14 mouse cellular contexts compared by ENCODE assay signal in the genomic region with DNA sequence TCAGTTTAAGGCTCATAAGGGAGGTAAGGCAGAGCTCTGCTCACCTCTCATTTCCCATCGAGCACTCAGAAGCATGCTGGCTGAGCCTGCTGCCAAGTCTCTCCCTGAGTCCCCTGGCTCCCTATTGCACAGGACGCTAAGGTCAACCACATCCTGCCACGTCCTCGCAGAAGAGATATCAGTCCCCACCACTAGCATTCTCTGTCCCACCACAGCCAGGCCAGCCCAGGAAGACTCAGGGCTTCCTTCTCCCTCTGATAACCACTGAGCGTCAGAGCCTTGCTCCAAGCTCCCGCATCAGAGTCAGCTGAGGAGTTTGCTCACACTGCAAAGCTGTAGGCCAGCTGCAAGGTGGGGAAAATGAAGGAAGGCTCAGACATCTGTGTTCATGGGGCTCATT.
DNase-seq lines count a peak whose midpoint lies in the region; ATAC-seq and TF ChIP-seq lines count a peak whose summit lies in the region.
"Had no signal": no experiment of that assay in that cellular context is flagged by ENCODE, and none has a peak within 500 bp of the region (broad histone marks: within the 10 kb centered on the region; RNA-seq: fewer than 3 reads in every experiment).

No protein-coding gene starts in this region.

- H3K27me3 ChIP-seq in kidney, adult 2 months (replicated peaks; ENCODE audit: control insufficient read depth, insufficient read depth, low read length) = no peaks in the 10 kb centered on the region
- H3K27me3 ChIP-seq in liver, embryonic 16.5 days (ENCODE audit: control insufficient read depth, insufficient read depth, low read depth, low read length) = no peaks in the 10 kb centered on the region
- no peaks in the 10 kb centered on the region for H3K27me3 ChIP-seq in cerebellum, adult 2 months (ENCODE audit: control insufficient read depth, insufficient read depth, low read length)
- no peaks in the 10 kb centered on the region for H3K27me3 ChIP-seq in forebrain, embryonic 16.5 days (replicated peaks; ENCODE audit: control insufficient read depth, insufficient read depth, low read length)
- H3K27me3 ChIP-seq: limb, embryonic 15.5 days had no signal

- H3K4me2 ChIP-seq in liver, embryonic 16.5 days (ENCODE audit: low read depth, low read length) = no peak overlapping the region
- H3K4me2 ChIP-seq in forebrain, embryonic 16.5 days (ENCODE audit: low read length) = no peak overlapping the region
- H3K4me2 ChIP-seq: heart, embryonic 13.5 days; limb, embryonic 15.5 days; midbrain, embryonic 11.5 days had no signal

- 61% methylated on average over 6 of the region's 6 CpGs for WGBS in kidney, adult 2 months
- WGBS in liver, embryonic 16.5 days (ENCODE audit: insufficient replicate concordance) = 14% methylated on average over 6 of the region's 6 CpGs
- WGBS in cerebellum, adult 2 months = 72% methylated on average over 6 of the region's 6 CpGs
- 89% methylated on average over 6 of the region's 6 CpGs for WGBS in forebrain, embryonic 16.5 days

- TF ChIP-seq POLR2A in kidney, adult 2 months (IDR thresholded peaks at IDR 0.05; ENCODE audit: low read depth, low read length) = no peak
- TF ChIP-seq POLR2A in cerebellum, adult 2 months (IDR thresholded peaks at IDR 0.05; ENCODE audit: borderline replicate concordance, insufficient read depth, low read length) = no peak

- H3K36me3 ChIP-seq in kidney, adult 2 months (ENCODE audit: control insufficient read depth, insufficient read depth, low read length) = no peaks in the 10 kb centered on the region
- H3K36me3 ChIP-seq in liver, embryonic 16.5 days (ENCODE audit: control insufficient read depth, insufficient read depth) = no peaks in the 10 kb centered on the region
- H3K36me3 ChIP-seq in forebrain, embryonic 16.5 days (ENCODE audit: control insufficient read depth, insufficient read depth) = no peaks in the 10 kb centered on the region
- H3K36me3 ChIP-seq: heart, embryonic 13.5 days; limb, embryonic 15.5 days had no signal

- no peaks in the 10 kb centered on the region for H3K9me3 ChIP-seq in liver, embryonic 16.5 days (replicated peaks; ENCODE audit: control insufficient read depth, low read length)
- H3K9me3 ChIP-seq in forebrain, embryonic 16.5 days (ENCODE audit: control insufficient read depth, low read length) = no peaks in the 10 kb centered on the region
- H3K9me3 ChIP-seq: heart, embryonic 13.5 days; limb, embryonic 15.5 days had no signal

- no peak for TF ChIP-seq CTCF in kidney, adult 2 months (conservative IDR thresholded peaks at IDR 0.05; ENCODE audit: insufficient read depth, insufficient read length, low read depth, low read length)
- TF ChIP-seq CTCF in cerebellum, adult 2 months (IDR thresholded peaks at IDR 0.05; ENCODE audit: borderline replicate concordance, insufficient read depth, low read depth, low read length) = no peak

- DNase-seq in kidney, adult 2 months = peak; percentile 11
- DNase-seq in kidney, adult 11 months = no peak
- DNase-seq in thymus, postnatal 4 days = peak; percentile 55
- no peak for DNase-seq in cerebellum, adult 2 months
- no peak for DNase-seq in MN1 (ENCODE audit: low spot score)
- DNase-seq: cerebellum, postnatal 25 days; layer of hippocampus, adult 9-11 months had no signal

- no peaks in the 10 kb centered on the region for H3K4me1 ChIP-seq in kidney, adult 2 months (ENCODE audit: control insufficient read depth, insufficient read depth, low read length)
- H3K4me1 ChIP-seq in liver, embryonic 16.5 days (ENCODE audit: control insufficient read depth, low read depth, low read length) = no peaks in the 10 kb centered on the region
- H3K4me1 ChIP-seq in cerebellum, adult 2 months (ENCODE audit: control insufficient read depth, insufficient read depth, low read length) = no peaks in the 10 kb centered on the region
- no peaks in the 10 kb centered on the region for H3K4me1 ChIP-seq in forebrain, embryonic 16.5 days (replicated peaks; ENCODE audit: control insufficient read depth, insufficient read depth, low read length)

- no peak overlapping the region for H3K9ac ChIP-seq in liver, embryonic 16.5 days (ENCODE audit: low read depth, low read length)
- H3K9ac ChIP-seq in forebrain, embryonic 16.5 days (replicated peaks; ENCODE audit: low read depth, low read length) = no peak overlapping the region
- H3K9ac ChIP-seq: heart, embryonic 13.5 days; limb, embryonic 15.5 days had no signal

- ATAC-seq in activated CD4-positive, CD25-positive, alpha-beta regulatory T cell, adult 4 months = peak; percentile 47
- peak; percentile 35; the same call in 1 of the 2 replicates for ATAC-seq in liver, embryonic 16.5 days (ENCODE audit: low read depth)
- ATAC-seq in forebrain, embryonic 16.5 days = no peak
- ATAC-seq: intestine, postnatal 0 days had no signal

- no peak overlapping the region for H3K4me3 ChIP-seq in kidney, adult 2 months (ENCODE audit: insufficient read depth, low read depth, low read length)
- no peak overlapping the region for H3K4me3 ChIP-seq in liver, embryonic 16.5 days (ENCODE audit: low read depth, low read length)
- no peak overlapping the region for H3K4me3 ChIP-seq in cerebellum, adult 2 months (replicated peaks; ENCODE audit: insufficient read depth, low read depth, low read length)
- H3K4me3 ChIP-seq in forebrain, embryonic 16.5 days (replicated peaks; ENCODE audit: low read length) = no peak overlapping the region
- H3K4me3 ChIP-seq: heart, embryonic 13.5 days; limb, embryonic 15.5 days had no signal

- H3K27ac ChIP-seq in kidney, adult 2 months (ENCODE audit: insufficient read depth, low read depth, low read length) = no peak overlapping the region
- no peak overlapping the region for H3K27ac ChIP-seq in liver, embryonic 16.5 days (ENCODE audit: low read length)
- no peak overlapping the region for H3K27ac ChIP-seq in cerebellum, adult 2 months (ENCODE audit: insufficient read depth, low read length)
- no peak overlapping the region for H3K27ac ChIP-seq in forebrain, embryonic 16.5 days (ENCODE audit: low read length)
- H3K27ac ChIP-seq: heart, embryonic 13.5 days; limb, embryonic 15.5 days had no signal

Comparison
In these comparisons a context has a peak if more than half of its experiments do, and no peak if none do; other contexts are left out.
1. DNase-seq: peak in kidney, adult 2 months (single experiment) and thymus, postnatal 4 days (single experiment); none in kidney, adult 11 months (single experiment), cerebellum, adult 2 months (0 of 2) and MN1 (single experiment).